Mouse (Mus musculus) lung, postnatal 36 days (tissue): ENCODE measurements around the gene Sstr1.

Experiments used
- DNase-seq: peaks from one replicate; pipeline ENCODE4 v3.0.0; 2022; ENCODE audit warnings: mixed read lengths

The Sstr1 gene

DNA sequence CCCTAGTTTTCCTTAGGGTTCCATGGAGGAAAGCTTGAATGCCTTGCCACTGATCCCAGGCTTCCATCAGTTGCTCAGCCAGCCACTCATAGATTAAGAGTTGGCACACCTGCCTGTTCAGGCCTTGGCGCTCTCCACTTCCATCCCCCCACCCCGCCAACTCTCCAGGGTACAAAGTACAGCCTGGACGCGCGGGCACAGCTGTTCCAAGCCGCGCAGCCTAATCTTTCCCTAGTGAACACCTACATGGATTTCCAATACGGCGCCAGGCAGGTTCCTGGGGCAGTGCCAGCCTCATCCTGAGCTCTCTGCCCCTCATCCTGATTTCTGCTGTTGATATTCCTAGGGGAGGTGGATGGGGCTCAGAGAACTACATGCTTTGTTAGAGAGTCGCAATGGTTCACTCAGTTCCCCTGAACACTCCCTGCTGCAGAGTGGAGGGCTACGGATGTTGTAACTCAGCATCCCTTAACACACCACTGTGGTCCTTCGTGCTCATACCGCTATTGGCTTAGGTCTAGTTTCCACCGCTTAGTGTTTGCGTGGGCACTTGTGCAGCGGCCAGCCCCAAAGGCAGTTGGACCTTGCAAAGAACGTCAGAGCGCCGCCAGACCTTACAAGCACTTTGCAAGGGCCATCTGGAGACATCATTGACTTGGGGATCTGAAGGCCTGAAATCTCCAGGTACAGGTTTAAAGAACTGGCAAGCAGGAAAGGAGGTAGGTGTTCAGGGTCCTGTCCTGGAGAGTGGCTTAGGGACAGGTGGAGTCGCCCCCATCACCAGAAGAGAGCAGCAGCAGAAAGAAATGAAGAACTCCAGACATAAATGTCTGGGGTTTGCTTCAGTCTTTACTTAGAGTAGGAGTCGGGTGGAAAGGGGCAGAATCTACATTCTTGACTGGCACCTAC lies at the start of gene Sstr1:
Gene Sstr1 (plus strand): TSS at position 610 of the 909 bp plus-strand sequence.
- no peak for DNase-seq

DNA sequence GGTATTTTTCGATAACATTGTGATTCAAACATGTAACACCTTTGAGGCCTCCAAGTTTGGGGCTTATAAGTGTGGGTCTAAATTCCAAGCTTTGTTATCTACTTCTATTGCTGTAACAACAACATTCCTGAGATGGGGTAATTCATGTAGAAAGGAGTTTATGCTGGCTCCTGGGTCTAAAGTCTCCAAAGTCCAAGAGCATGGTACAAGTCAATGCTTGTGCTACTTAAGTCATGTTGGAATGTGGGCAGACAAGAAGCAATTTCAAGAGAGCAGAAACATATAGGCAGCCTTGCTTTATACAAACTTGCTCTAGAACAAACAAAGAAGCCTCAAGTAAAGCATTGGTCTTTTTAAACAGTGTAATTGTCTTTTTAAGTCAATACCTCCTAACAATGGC lies 12.8 kb upstream of the Sstr1 start:
- DNase-seq: no peak

DNA sequence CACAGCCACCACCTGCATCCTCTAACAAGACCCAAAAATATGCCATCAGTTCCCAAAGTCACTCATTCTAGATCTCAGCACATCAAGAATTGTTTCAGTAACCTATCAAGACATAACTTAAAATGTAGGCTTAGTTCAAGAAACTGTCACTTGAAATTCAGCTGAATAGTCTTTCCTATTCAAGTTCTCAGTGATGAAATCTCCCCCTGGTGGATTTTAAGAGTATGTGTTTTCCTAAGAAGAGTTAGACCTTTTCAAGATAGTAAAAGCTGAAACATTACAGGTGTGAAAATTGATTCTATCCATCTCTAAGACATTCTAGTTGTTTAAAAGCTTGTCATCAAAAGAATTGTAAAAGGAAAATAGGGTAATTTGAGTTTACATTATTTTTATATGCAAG lies 10.4 kb upstream of the Sstr1 start:
- DNase-seq: no peak

DNA sequence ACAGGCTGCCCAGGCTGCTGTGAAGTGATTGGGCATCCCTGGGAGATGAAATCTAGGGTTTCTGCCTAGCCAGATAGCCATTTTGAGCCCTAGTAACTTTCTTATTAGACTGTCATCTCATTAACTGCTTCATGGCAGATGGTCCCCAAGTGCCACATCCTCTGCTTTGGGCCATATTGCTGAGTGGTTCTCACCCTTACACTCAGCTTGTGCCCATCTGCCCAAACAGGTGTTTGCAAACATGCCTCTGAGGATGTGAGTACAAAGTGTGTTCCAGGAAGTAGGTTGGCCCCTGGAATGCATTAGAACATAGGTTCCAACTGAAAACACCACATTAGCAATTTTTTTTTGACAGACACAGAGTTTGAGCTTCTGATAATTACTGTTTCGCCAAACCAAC lies 3.6 kb upstream of the Sstr1 start:
- DNase-seq: no peak

DNA sequence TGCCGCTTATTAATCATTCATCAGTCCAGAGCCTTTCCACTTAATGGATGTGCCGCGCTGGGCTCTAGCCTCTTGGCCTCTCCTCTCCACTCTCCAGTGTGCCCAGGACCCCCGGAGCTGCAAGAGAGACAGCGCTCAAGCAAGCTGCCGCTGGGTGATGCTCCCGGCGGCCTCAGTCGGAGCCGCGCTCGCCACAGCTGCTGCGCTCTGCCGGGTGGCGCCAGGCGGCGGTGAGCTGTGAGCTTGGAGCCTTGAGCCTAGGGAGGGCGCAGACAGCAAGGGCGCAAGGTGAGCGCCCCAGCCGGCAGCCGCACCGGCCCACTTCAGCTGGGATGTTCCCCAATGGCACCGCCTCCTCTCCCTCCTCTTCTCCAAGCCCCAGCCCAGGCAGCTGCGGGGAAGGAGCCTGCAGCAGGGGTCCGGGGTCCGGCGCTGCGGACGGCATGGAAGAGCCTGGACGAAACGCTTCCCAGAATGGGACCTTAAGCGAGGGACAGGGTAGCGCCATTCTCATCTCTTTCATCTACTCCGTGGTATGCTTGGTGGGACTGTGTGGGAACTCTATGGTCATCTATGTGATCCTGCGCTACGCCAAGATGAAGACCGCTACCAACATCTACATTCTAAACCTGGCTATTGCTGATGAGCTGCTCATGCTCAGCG lies 820 bp downstream of the Sstr1 start:
- no peak for DNase-seq

DNA sequence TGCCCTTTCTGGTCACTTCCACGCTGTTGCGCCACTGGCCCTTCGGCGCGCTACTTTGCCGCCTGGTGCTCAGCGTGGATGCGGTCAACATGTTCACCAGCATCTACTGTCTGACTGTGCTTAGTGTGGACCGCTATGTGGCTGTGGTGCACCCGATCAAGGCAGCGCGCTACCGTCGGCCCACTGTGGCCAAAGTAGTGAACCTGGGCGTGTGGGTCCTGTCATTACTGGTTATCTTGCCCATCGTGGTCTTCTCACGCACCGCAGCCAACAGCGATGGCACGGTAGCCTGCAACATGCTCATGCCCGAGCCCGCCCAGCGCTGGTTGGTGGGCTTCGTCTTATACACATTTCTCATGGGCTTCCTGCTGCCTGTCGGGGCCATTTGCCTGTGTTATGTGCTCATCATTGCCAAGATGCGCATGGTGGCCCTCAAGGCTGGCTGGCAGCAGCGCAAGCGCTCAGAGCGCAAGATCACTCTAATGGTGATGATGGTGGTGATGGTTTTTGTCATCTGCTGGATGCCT lies 1.4 kb downstream of the Sstr1 start:
- no peak for DNase-seq

DNA sequence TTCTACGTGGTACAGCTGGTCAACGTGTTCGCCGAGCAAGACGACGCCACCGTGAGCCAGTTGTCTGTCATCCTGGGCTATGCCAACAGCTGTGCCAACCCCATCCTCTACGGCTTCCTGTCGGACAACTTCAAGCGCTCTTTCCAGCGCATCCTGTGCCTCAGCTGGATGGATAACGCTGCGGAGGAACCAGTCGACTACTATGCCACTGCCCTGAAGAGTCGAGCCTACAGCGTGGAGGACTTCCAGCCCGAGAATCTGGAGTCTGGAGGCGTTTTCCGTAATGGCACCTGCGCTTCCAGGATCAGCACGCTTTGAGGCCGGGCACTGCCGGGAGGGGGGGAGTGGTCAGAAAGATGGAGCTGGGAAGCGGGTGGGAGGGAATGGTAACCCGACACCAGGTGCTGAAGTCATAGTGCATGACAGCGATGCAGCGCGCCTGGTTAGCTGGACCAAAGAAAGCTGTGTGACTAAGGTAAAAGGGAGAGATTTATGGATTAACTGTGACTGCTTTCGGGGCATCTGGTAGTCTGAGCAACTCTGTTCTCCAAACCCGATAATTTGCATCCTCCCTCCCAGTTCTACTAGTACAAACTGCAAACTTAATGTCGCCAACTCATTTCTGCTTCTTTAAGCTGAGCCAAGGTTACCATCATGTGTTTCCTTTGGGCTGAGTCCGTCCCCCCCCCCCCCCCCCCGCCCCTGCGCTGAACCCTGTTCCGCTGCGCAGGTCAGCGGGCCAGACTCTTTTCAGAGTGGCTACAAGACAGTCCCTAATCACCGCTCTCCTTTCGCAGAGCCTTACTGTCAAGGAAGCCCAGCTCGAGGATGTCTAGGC lies 2.1 kb downstream of the Sstr1 start:
- peak; percentile 30 for DNase-seq

DNA sequence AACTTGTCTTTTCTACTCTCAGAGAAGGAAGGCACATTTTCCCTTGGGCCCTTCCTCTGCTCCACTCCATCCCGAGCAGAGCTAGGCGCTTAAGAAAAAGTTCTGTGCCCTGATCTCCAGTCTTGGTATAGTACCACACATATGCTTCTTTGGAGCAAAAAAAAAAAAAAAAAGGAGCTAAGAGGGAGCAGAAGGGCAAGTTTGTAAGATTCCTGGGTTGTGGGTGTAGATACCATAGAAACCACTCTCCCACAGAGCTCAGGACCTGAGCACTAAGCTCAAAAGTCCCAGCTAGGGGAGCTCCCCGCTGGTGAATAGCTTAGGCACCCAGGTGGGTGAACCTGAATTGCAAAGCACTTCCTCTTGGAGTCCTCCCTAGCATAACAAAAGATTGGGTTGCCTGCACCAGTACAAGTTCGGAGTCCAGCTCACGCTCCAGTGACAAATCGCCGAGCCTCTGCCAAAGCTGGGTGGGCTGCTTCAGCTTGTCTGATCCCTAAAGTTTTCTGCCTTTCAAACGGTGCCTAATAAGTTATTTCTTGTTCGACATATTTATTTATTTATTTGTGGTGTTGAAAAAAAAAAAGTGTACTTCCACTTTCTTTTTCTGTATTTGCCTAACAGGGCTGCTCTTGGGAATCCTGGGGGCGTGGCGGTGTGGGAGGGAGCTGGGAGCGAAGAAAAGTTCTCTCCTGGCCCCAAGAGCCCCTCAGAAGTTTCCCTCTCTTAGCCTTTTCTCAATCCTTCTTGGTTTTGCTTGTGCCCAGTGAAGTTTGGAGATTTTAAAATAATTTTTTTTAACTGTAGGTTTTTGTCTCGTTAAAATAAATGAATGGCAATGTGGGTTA lies 2.9 kb downstream of the Sstr1 start:
- peak; percentile 7 for DNase-seq

DNA sequence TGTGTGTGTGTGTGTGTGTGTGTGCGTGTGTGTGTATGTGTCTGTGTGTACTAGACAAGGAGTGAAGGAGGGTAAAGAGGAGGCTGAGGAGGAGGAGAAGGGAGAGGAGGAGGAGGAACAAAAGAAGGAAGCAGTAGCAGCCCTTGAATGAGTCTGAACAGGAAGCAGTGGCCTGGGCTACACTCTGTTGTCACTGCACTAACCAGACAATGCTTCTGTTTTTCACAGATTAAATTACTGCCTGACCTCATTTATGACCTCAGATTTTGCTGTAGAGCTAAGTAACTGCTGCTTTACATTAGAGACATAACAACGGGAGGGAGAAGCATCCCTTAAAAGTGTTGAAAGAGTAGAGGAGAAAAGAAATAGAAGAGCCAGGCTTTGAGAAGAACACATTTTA lies 4.6 kb downstream of the Sstr1 start:
- no peak for DNase-seq

DNA sequence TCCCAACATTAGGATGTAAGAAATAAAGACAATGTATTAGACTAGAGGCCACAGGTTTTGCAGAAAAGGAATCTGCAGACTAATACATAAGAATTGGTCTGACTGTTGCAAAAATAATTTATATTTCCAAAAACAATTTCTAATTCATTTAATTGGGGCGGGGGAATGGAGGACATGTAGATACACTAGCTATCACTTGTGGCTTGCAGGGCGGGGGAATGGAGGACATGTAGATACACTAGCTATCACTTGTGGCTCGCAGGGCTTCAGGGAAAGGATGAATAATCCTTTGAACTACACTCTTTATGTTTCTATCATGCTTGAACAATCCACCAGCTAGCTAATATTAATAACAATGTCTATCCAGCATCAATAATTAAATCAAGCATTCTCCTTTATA lies 7.5 kb downstream of the Sstr1 start:
- DNase-seq: no peak

DNA sequence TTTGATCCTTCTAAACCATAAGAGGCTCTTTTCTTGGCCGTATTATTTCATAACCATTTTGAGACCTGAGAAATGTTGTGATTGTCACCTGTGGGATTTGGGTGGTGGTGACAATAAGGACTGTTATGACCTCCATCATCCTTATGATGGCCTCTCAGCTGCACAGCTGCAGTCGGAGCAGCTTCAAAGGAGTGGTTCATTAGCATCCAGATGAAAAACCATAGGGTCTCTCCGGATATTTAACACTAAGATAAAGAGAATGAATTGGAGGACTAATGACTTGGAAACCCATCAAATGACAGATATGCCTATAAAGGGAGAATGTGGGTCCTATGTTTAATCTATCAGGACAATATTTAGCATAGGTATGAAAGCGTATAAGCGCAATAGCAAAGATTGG lies 14.1 kb downstream of the Sstr1 start:
- no peak for DNase-seq

DNA sequence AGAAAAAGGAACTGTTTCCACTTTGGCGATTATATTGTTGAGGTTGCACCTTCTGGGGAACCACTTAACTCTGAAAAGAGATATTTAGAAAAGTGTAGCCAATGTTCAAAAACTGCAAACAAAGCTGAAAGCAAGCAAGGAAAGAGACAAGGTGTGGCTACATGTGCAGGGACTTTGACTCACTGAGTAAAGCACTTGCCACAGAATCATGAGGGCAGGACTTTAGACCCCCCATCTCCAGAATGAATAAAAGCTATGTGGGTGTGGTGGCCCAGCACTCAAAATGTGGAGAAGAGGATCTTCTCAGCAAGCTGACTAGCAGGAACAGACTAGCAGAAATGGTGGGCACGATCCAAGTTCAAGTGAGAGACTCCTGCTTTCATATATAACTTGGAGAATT lies 20.9 kb downstream of the Sstr1 start:
- no peak for DNase-seq

DNA sequence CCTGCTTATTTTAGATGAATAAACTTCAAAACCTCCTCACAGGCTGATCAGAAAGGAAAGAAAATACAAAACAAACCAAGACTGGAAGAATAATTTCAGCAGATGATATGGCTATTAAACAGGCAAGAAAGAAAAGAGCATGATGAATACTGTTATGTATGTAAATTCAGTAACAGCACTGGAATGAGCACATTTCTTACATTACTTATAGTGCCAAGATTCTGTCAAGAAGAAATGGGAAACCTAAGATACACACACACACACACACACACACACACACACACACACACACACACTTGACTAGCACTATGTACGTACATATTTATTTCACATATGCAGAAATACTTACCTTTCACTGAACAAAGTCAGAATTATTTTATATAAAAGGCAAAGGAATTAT lies 40.3 kb downstream of the Sstr1 start:
- no peak for DNase-seq
